Mouse (Mus musculus) brain, embryonic 14.5 days (tissue): ENCODE data around the gene Gen1.

ENCODE experiments used
- CTCF ChIP-seq: fragments of 200-500 bp; IDR thresholded peaks from 2 replicates; pipeline ENCODE4 v1.5.1; 2012; ENCODE audit warnings: inconsistent platforms, mild to moderate bottlenecking, moderate library complexity, borderline replicate concordance; ENCODE audit not compliant: insufficient read depth, insufficient read length; ENCODE audit errors: extremely low read depth
- POLR2A ChIP-seq: fragments of 200-500 bp; IDR thresholded peaks from 2 replicates; pipeline ENCODE4 v1.6.1; 2012; ENCODE audit warnings: mild to moderate bottlenecking, inconsistent platforms, borderline replicate concordance; ENCODE audit not compliant: poor library complexity, insufficient read depth, insufficient read length, severe bottlenecking; ENCODE audit errors: extremely low read depth

GRCm38 (mm10) chr12:11311106-11311505 lies 45.5 kb upstream of the Gen1 start:
- no peak for TF ChIP-seq CTCF
- no peak for TF ChIP-seq POLR2A
